Mouse (Mus musculus) kidney, adult 10 weeks (tissue): Measurements from ENCODE around the gene Dph3. TPM values are rescaled to one million over a fixed set of nuclear protein-coding genes. Genes with fewer than 3 reads are reported as not detected.

Experiments
- polyA plus RNA-seq: library from polyadenylated mRNA; stranded (reverse); fragments of 350-450 nt; fragmentation: Illumina TruSeq; extraction: RNeasy Lipid Tissue Mini Kit (QIAGEN cat#74804); gene quantifications from one replicate; pipeline ENCODE4 v1.2.3, GENCODE M21; 2014; ENCODE audit warnings: low read depth, low replicate concordance

Dph3 gene
- polyA plus RNA-seq, result 52.0 TPM

DNA sequence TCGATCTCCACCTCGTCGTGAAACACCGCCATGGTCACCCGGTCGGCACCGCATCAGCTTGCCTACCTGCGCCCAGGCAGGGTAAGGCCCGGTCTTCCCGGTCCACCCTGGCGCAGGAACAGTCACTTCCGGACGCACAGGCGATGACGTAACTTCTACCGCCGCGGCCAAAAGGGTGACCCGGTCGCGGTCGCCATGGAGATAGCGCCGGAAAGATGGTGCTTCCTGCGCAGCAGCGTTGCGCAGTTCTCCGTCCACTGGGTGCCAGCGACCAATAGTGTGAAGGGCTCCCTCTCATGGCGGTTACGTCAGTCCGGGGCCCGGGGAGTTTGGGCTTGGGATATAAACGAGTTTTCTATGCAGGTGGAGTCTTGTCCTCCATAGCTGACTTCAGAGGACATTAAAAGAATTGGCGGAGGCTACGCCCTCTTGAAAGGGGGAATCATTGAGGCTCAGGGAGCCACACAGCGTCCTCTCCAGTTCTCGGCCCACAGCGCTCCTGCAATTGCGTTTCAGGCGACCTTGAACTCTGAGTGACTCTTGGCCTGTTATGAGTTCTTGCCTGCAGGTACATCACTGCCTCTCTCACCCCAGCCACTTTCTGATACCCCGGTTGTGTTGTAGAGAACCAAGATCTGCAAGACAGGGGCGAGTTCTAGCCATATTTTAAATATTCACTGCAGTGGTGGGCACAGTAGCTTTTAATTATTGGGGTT lies at the start of gene Dph3:
Gene Dph3 (minus strand): TSS at position 244 of the 716 bp plus-strand sequence.

GRCm38 (mm10) chr14:32084761-32085485 lies 606 bp downstream of the Dph3 start, which contains the start of gene Oxnad1:
Gene Oxnad1, plus strand, starts transcription at chr14:32085374.

Other genes starting within 250 kb of the Dph3 start
- gene Galnt15, start 56.7 kb downstream of the Dph3 start, polyA plus RNA-seq, result 3.7 TPM
- gene Oxnad1, start 355 bp downstream of the Dph3 start, polyA plus RNA-seq, result 92.2 TPM
- gene Msmb, start 56.3 kb upstream of the Dph3 start, polyA plus RNA-seq, result not detected
- 258 TPM for gene Ncoa4, start 74.1 kb upstream of the Dph3 start, polyA plus RNA-seq
- gene Timm23, start 116.2 kb upstream of the Dph3 start, polyA plus RNA-seq, result 198 TPM
- 48.9 TPM for gene Parg, start 116.2 kb upstream of the Dph3 start, polyA plus RNA-seq
- 0.61 TPM for gene Ogdhl, start 236.3 kb upstream of the Dph3 start, polyA plus RNA-seq